In genomic region chr2:94045411-94046090, GRCm38 (mm10) we compare ENCODE assay signal across 13 mouse cellular contexts. TPM values are rescaled to one million over a fixed set of nuclear protein-coding genes. Genes with fewer than 3 reads are reported as not detected.
DNase-seq lines count a peak whose midpoint lies in the region; ATAC-seq lines count a peak whose summit lies in the region.
"Had no signal": no experiment of that assay in that cellular context is flagged by ENCODE, and none has a peak within 500 bp of the region (broad histone marks: within the 10 kb centered on the region; RNA-seq: fewer than 3 reads in every experiment).

No protein-coding gene starts in this region.

- no peaks in the 10 kb centered on the region for H3K4me1 ChIP-seq in embryonic facial prominence, embryonic 14.5 days (ENCODE audit: control insufficient read depth, insufficient read depth, low read length)
- peaks cover 18% of the 10 kb centered on the region; the same call in 1 of the 2 replicates for H3K4me1 ChIP-seq in embryonic facial prominence, embryonic 10.5 days
- H3K4me1 ChIP-seq in midbrain, embryonic 15.5 days = peaks cover 50% of the 10 kb centered on the region
- peaks cover 4% of the 10 kb centered on the region; the same call in 1 of the 2 replicates for H3K4me1 ChIP-seq in midbrain, embryonic 11.5 days (ENCODE audit: control insufficient read depth, insufficient read depth, low read length)
- peaks cover 35% of the 10 kb centered on the region for H3K4me1 ChIP-seq in heart, embryonic 12.5 days (replicated peaks)
- H3K4me1 ChIP-seq in stomach, embryonic 16.5 days (ENCODE audit: control insufficient read depth, insufficient read depth, low read length) = peaks cover 13% of the 10 kb centered on the region

- WGBS in embryonic facial prominence, embryonic 14.5 days = 59% methylated on average over 6 of the region's 6 CpGs
- 86% methylated on average over 6 of the region's 6 CpGs for WGBS in embryonic facial prominence, embryonic 10.5 days
- WGBS in midbrain, embryonic 15.5 days = 60% methylated on average over 6 of the region's 6 CpGs
- 88% methylated on average over 6 of the region's 6 CpGs for WGBS in midbrain, embryonic 11.5 days
- WGBS in heart, embryonic 12.5 days = 21% methylated on average over 6 of the region's 6 CpGs
- WGBS in stomach, embryonic 16.5 days = 51% methylated on average over 6 of the region's 6 CpGs

- H3K27ac ChIP-seq in embryonic facial prominence, embryonic 14.5 days (replicated peaks; ENCODE audit: low read depth, low read length) = no peak overlapping the region
- no peak overlapping the region for H3K27ac ChIP-seq in embryonic facial prominence, embryonic 10.5 days (replicated peaks)
- peak overlapping the region; percentile 66; the same call in 1 of the 2 replicates for H3K27ac ChIP-seq in midbrain, embryonic 15.5 days
- H3K27ac ChIP-seq in midbrain, embryonic 11.5 days (ENCODE audit: low read depth, low read length) = no peak overlapping the region
- H3K27ac ChIP-seq in heart, embryonic 12.5 days (ENCODE audit: poor library complexity, severe bottlenecking) = peak overlapping the region; percentile 87
- no peak overlapping the region for H3K27ac ChIP-seq in stomach, embryonic 16.5 days (ENCODE audit: low read length)
- H3K27ac ChIP-seq: neural tube, embryonic 12.5 days had no signal

- peak; percentile 35 for DNase-seq in embryonic facial prominence, embryonic 14.5 days (ENCODE audit: low spot score)
- DNase-seq in embryonic facial prominence, embryonic 10.5 days (ENCODE audit: low spot score) = no peak
- no peak for DNase-seq in midbrain, embryonic 11.5 days (ENCODE audit: low spot score, missing footprints)
- DNase-seq in thymus, adult 18-20 months = no peak
- DNase-seq: adrenal gland, postnatal 25 days; layer of hippocampus, adult 9-11 months had no signal

- no peak overlapping the region for H3K4me3 ChIP-seq in embryonic facial prominence, embryonic 14.5 days (ENCODE audit: low read depth, low read length)
- no peak overlapping the region for H3K4me3 ChIP-seq in embryonic facial prominence, embryonic 10.5 days
- H3K4me3 ChIP-seq in midbrain, embryonic 15.5 days = no peak overlapping the region
- H3K4me3 ChIP-seq in midbrain, embryonic 11.5 days (ENCODE audit: low read depth, low read length) = no peak overlapping the region
- H3K4me3 ChIP-seq in heart, embryonic 12.5 days = no peak overlapping the region
- no peak overlapping the region for H3K4me3 ChIP-seq in stomach, embryonic 16.5 days (replicated peaks; ENCODE audit: low read length)
- H3K4me3 ChIP-seq: neural tube, embryonic 12.5 days had no signal

- ATAC-seq in embryonic facial prominence, embryonic 14.5 days (ENCODE audit: low read depth) = peak; percentile 38; the same call in 1 of the 2 replicates
- ATAC-seq in midbrain, embryonic 15.5 days (replicated peaks) = no peak
- ATAC-seq in midbrain, embryonic 11.5 days (ENCODE audit: low FRiP score) = no peak
- 0 out of 2 replicates have a peak, but pooled peaks have one; percentile 29 for ATAC-seq in heart, embryonic 12.5 days (ENCODE audit: insufficient number of reproducible peaks, low FRiP score)
- peak; percentile 53; the same call in 1 of the 2 replicates for ATAC-seq in stomach, embryonic 16.5 days (ENCODE audit: insufficient read depth, low FRiP score)
- ATAC-seq in megakaryocyte, adult 5-6 weeks (ENCODE audit: poor library complexity, severe bottlenecking) = no peak

- no peaks in the 10 kb centered on the region for H3K36me3 ChIP-seq in embryonic facial prominence, embryonic 14.5 days (ENCODE audit: control insufficient read depth, insufficient read depth, low read length)
- H3K36me3 ChIP-seq in embryonic facial prominence, embryonic 10.5 days (replicated peaks) = peaks cover 25% of the 10 kb centered on the region
- no peaks in the 10 kb centered on the region for H3K36me3 ChIP-seq in midbrain, embryonic 15.5 days (replicated peaks)
- H3K36me3 ChIP-seq in midbrain, embryonic 11.5 days (ENCODE audit: control insufficient read depth, insufficient read depth, low read length) = no peaks in the 10 kb centered on the region
- peaks cover 3% of the 10 kb centered on the region; the same call in 1 of the 2 replicates for H3K36me3 ChIP-seq in heart, embryonic 12.5 days
- H3K36me3 ChIP-seq in stomach, embryonic 16.5 days (ENCODE audit: control insufficient read depth, insufficient read depth, low read length) = no peaks in the 10 kb centered on the region

- no peaks in the 10 kb centered on the region for H3K27me3 ChIP-seq in embryonic facial prominence, embryonic 14.5 days (replicated peaks; ENCODE audit: control insufficient read depth, insufficient read depth, low read length)
- no peaks in the 10 kb centered on the region for H3K27me3 ChIP-seq in embryonic facial prominence, embryonic 10.5 days (replicated peaks; ENCODE audit: low read depth, poor library complexity, severe bottlenecking)
- no peaks in the 10 kb centered on the region for H3K27me3 ChIP-seq in midbrain, embryonic 15.5 days (replicated peaks)
- no peaks in the 10 kb centered on the region for H3K27me3 ChIP-seq in midbrain, embryonic 11.5 days (ENCODE audit: control insufficient read depth, insufficient read depth, low read length)
- H3K27me3 ChIP-seq in heart, embryonic 12.5 days (replicated peaks) = no peaks in the 10 kb centered on the region
- H3K27me3 ChIP-seq in stomach, embryonic 16.5 days (ENCODE audit: control insufficient read depth, insufficient read depth, low read length) = no peaks in the 10 kb centered on the region
- H3K27me3 ChIP-seq: neural tube, embryonic 12.5 days had no signal

- H3K9ac ChIP-seq in embryonic facial prominence, embryonic 14.5 days (ENCODE audit: low read depth, low read length) = no peak overlapping the region
- H3K9ac ChIP-seq in midbrain, embryonic 15.5 days = no peak overlapping the region
- H3K9ac ChIP-seq in midbrain, embryonic 11.5 days (ENCODE audit: low read length) = no peak overlapping the region
- 0 out of 2 replicates have a peak overlapping the region, but pooled peaks have one; percentile 37 for H3K9ac ChIP-seq in heart, embryonic 12.5 days
- H3K9ac ChIP-seq in stomach, embryonic 16.5 days (ENCODE audit: low read length) = no peak overlapping the region
- H3K9ac ChIP-seq: neural tube, embryonic 12.5 days had no signal

- no peak overlapping the region for H3K4me2 ChIP-seq in embryonic facial prominence, embryonic 14.5 days (ENCODE audit: low read depth, low read length)
- no peak overlapping the region for H3K4me2 ChIP-seq in midbrain, embryonic 15.5 days
- H3K4me2 ChIP-seq in midbrain, embryonic 11.5 days = no peak overlapping the region
- H3K4me2 ChIP-seq in heart, embryonic 12.5 days = peak overlapping the region; percentile 48
- no peak overlapping the region for H3K4me2 ChIP-seq in stomach, embryonic 16.5 days (ENCODE audit: low read depth, low read length)
- H3K4me2 ChIP-seq: neural tube, embryonic 12.5 days had no signal

- no peaks in the 10 kb centered on the region for H3K9me3 ChIP-seq in embryonic facial prominence, embryonic 14.5 days (ENCODE audit: control insufficient read depth, low read length)
- H3K9me3 ChIP-seq in embryonic facial prominence, embryonic 10.5 days = no peaks in the 10 kb centered on the region
- H3K9me3 ChIP-seq in midbrain, embryonic 15.5 days = no peaks in the 10 kb centered on the region
- H3K9me3 ChIP-seq in midbrain, embryonic 11.5 days (ENCODE audit: control insufficient read depth, low read length) = no peaks in the 10 kb centered on the region
- H3K9me3 ChIP-seq in heart, embryonic 12.5 days (replicated peaks) = no peaks in the 10 kb centered on the region
- H3K9me3 ChIP-seq in stomach, embryonic 16.5 days (replicated peaks; ENCODE audit: control insufficient read depth, low read length) = no peaks in the 10 kb centered on the region
- H3K9me3 ChIP-seq: neural tube, embryonic 12.5 days had no signal

RNA-seq across cellular contexts. Expression of gene Alkbh3, which starts 34.9 kb away (rescaled TPM):
- 53.8 and 69.8 TPM in 2 replicates for polyA plus RNA-seq in embryonic facial prominence, embryonic 14.5 days (2014; fragmentation: Nextera tagmentation; extraction: Ambion mirVana)
- 55.5 and 57.0 TPM in 2 replicates for polyA plus RNA-seq in embryonic facial prominence, embryonic 10.5 days (2016; fragmentation: Nextera tagmentation; extraction: Ambion mirVana)
- polyA plus RNA-seq in midbrain, embryonic 15.5 days (2015; fragmentation: Nextera tagmentation; extraction: Ambion mirVana) = 47.0 and 50.7 TPM in 2 replicates
- polyA plus RNA-seq in midbrain, embryonic 11.5 days (2014; fragmentation: Nextera tagmentation; extraction: Ambion mirVana) = 50.8 and 51.3 TPM in 2 replicates
- polyA plus RNA-seq in heart, embryonic 12.5 days (2016; fragmentation: Nextera tagmentation; extraction: Ambion mirVana) = 60.3 and 63.1 TPM in 2 replicates
- polyA plus RNA-seq in stomach, embryonic 16.5 days (2015; fragmentation: Nextera tagmentation; extraction: Ambion mirVana) = 62.2 and 68.0 TPM in 2 replicates
- 64.3 and 71.6 TPM in 2 replicates for total RNA-seq in megakaryocyte, adult 5-6 weeks (2015)
- 26.0 and 27.2 TPM in 2 replicates for total RNA-seq in megakaryocyte, adult 5-6 weeks (2017)

RNA-seq across cellular contexts. Expression of gene Gm27027, which starts 49.4 kb away (rescaled TPM):
- not detected in 2 replicates for polyA plus RNA-seq in embryonic facial prominence, embryonic 14.5 days (2014; fragmentation: Nextera tagmentation; extraction: Ambion mirVana)
- not detected in 2 replicates for polyA plus RNA-seq in embryonic facial prominence, embryonic 10.5 days (2016; fragmentation: Nextera tagmentation; extraction: Ambion mirVana)
- not detected in 2 replicates for polyA plus RNA-seq in midbrain, embryonic 15.5 days (2015; fragmentation: Nextera tagmentation; extraction: Ambion mirVana)
- not detected in 2 replicates for polyA plus RNA-seq in midbrain, embryonic 11.5 days (2014; fragmentation: Nextera tagmentation; extraction: Ambion mirVana)
- not detected in 2 replicates for polyA plus RNA-seq in heart, embryonic 12.5 days (2016; fragmentation: Nextera tagmentation; extraction: Ambion mirVana)
- not detected in 2 replicates for polyA plus RNA-seq in stomach, embryonic 16.5 days (2015; fragmentation: Nextera tagmentation; extraction: Ambion mirVana)
- not detected in 2 replicates for total RNA-seq in megakaryocyte, adult 5-6 weeks (2015)
- total RNA-seq in megakaryocyte, adult 5-6 weeks (2017) = not detected in 2 replicates
- total RNA-seq: adrenal gland, postnatal 25 days; hematopoietic stem cell, adult 5-6 weeks had no signal
- polyA plus RNA-seq: embryonic facial prominence, embryonic 11.5 days; neural tube, embryonic 12.5 days had no signal

Comparison
In these comparisons a context has a peak if more than half of its experiments do, and no peak if none do; other contexts are left out.
1. H3K27ac ChIP-seq: peak in midbrain, embryonic 15.5 days (single experiment) and heart, embryonic 12.5 days (single experiment); none in embryonic facial prominence, embryonic 14.5 days (single experiment), embryonic facial prominence, embryonic 10.5 days (single experiment), midbrain, embryonic 11.5 days (single experiment) and stomach, embryonic 16.5 days (single experiment).
2. ATAC-seq: peak in embryonic facial prominence, embryonic 14.5 days (single experiment), heart, embryonic 12.5 days (single experiment) and stomach, embryonic 16.5 days (single experiment); none in midbrain, embryonic 15.5 days (single experiment), midbrain, embryonic 11.5 days (single experiment) and megakaryocyte, adult 5-6 weeks (single experiment).